Mouse (Mus musculus) brain, embryonic 14.5 days (tissue): ENCODE data around the gene Dnase1l3. TPM values are rescaled to one million over a fixed set of nuclear protein-coding genes. Genes with fewer than 3 reads are reported as not detected.

Experiments used
- DNase-seq: peaks from one replicate; pipeline ENCODE4 v3.0.0-alpha.2; 2011; ENCODE audit warnings: low read depth
- CTCF ChIP-seq: fragments of 200-500 bp; IDR thresholded peaks from 2 replicates; pipeline ENCODE4 v1.5.1; 2012; ENCODE audit warnings: inconsistent platforms, mild to moderate bottlenecking, moderate library complexity, borderline replicate concordance; ENCODE audit not compliant: insufficient read depth, insufficient read length; ENCODE audit errors: extremely low read depth
- POLR2A ChIP-seq: fragments of 200-500 bp; IDR thresholded peaks from 2 replicates; pipeline ENCODE4 v1.6.1; 2012; ENCODE audit warnings: mild to moderate bottlenecking, inconsistent platforms, borderline replicate concordance; ENCODE audit not compliant: poor library complexity, insufficient read depth, insufficient read length, severe bottlenecking; ENCODE audit errors: extremely low read depth
- polyA plus RNA-seq: library from polyadenylated mRNA; depleted of rRNA; stranded (reverse); fragments of >200 nt; gene quantifications from 2 replicates; pipeline ENCODE4 v1.2.3, GENCODE M21; 2012

The Dnase1l3 gene
- polyA plus RNA-seq, 1 experiment, result 0.07 TPM

- TF ChIP-seq CTCF (no peak), POLR2A (no peak)
- no peak for DNase-seq
These were observed 3.1 kb downstream of the Dnase1l3 start for GRCm38 (mm10) chr14:7991108-7991776.

DNA sequence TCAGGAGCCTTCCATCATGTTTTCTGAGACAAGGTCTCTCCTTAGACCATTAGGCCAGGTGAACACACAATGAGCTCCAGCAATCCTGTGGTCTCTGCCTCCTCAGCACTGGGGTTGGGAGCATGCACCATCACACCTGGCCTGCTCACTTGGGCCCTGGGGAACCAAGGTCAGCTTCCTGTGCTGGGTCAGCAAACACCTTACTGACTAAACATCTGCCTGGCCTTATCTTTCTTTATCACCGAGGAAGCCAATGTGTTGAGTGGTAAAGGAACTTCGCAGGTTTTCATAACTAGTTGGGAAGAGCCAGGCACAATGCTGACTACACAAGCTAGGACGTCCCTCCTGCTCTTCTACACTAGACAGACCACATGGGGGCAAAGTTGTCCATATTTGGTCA is 4.4 kb downstream of the Dnase1l3 start:
- no peak for DNase-seq
- TF ChIP-seq CTCF (no peak), POLR2A (no peak)

DNA sequence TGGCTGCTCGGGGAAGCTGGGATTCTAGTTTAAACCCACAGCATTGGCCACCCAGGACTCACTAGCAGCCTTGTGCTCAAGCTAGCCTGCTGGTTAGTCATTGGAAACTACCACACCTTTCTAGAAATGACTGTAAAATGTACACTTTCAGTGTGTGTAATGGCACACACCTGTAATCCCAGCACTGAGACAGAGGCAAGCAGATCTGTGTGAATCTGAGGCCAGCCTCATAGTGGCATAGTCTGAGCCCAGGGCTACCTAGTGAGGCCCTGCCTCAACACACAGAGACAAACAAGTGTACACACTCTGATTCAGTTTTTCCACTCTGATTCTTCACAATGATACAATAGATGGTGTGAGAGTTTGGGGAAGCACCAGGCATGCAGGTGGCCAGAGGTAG is 5.0 kb downstream of the Dnase1l3 start:
- DNase-seq, result no peak
- TF ChIP-seq POLR2A (no peak), CTCF (no peak)

DNA sequence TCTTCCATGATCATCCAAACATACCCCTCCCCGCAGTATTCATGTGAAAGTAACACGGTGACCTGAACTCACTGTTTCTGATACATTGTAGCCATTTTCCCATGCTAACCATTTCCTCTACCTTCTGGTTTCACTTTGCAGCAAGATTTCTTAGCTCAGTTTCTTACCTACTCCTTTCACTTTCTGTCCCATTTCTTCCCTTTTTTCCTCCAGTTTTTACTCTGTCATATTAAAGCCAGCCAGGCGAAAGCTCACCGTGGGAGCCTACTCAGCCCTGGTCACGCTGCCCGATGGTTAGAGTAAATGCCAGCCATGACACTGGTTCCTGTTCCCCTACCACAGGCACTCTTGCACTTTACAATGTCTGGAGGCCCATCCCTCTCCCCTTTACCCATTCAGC is 7.5 kb downstream of the Dnase1l3 start:
- no peak for DNase-seq
- TF ChIP-seq POLR2A, result no peak
- TF ChIP-seq CTCF, result no peak

DNA sequence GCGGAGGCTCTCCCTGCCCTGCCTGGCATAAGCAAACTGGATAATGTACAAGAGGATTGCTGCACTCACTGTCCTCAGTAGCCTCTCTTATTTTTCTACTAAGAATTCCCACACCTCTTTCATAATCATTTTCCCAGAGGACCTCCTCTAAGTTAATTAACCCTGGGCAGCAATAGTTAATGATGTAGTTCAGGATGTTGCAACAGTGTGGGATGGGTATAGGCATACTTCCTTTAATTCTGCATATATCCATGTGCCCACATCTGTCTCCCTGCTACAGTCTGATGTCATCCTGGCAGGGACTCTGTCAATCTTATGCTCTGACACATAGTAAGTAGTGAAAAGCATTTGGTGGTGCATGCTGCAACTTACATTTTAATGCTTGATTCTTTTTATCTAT is 13.1 kb downstream of the Dnase1l3 start:
- DNase-seq, result no peak
- no peak for TF ChIP-seq CTCF
- no peak for TF ChIP-seq POLR2A

DNA sequence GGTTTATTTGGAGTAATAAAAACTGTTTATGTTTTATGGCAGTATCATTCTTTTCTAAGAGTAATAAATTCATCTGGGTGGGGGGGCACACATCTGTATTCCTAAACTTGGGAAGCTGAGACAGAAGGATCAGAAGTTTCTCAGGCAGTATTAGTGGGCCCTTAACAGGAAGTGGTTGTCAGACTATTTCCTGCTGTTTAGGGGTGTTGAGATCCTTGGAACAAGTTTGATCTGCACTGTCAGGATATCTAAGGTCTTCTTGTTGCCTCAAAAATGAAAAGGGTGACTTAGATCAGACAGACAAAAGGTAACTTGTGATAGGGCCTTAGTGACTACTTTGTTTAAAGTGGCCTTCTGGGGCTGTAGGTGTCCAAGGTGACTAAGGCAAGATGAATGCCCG is 16.2 kb downstream of the Dnase1l3 start:
- no peak for DNase-seq
- TF ChIP-seq POLR2A (no peak), CTCF (no peak)

DNA sequence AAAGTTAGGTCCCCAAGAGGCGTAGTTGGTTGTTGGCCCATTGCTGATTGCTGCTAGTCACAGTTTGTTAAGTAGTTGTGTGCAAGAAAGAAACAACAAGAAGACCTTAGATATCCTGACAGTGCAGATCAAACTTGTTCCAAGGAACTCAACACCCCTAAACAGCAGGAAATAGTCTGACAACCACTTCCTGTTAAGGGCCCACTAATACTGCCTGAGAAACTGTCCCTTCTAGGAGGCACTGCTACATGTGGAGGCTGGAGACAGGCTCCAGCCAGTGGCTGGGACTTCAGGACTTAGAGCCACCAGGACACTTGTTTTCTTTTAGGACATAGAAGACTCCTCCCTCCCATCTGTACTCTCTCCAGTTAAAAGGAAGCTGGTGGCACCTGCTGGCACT is 16.9 kb downstream of the Dnase1l3 start:
- no peak for DNase-seq

DNA sequence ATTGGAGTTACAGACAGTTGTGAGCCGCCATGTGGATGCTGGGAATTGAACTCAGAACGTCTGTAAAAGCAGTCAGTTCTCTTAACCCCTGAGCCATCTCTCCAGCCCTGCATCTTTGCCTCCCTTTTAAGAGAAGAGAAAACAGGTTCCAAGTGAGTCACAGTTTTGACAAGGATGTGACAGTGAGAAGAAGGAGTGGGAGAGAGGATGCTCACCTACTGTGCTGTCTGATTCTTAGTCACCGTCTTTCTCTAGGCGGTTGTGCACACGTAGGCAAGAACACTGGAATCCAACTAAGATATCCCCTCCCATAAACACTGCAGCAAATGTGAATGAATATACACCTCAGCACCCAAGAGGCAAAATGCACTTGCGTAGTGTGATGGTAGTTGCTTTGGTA is 19.2 kb downstream of the Dnase1l3 start:
- no peak for DNase-seq
- TF ChIP-seq POLR2A (no peak), CTCF (no peak)

More for the DNA sequence above, 16.9 kb downstream of the Dnase1l3 start:
- TF ChIP-seq CTCF (no peak), POLR2A (no peak)

- no peak for DNase-seq
- TF ChIP-seq CTCF (no peak), POLR2A (no peak)
These were observed 19.7 kb downstream of the Dnase1l3 start for GRCm38 (mm10) chr14:7974643-7975042.

DNA sequence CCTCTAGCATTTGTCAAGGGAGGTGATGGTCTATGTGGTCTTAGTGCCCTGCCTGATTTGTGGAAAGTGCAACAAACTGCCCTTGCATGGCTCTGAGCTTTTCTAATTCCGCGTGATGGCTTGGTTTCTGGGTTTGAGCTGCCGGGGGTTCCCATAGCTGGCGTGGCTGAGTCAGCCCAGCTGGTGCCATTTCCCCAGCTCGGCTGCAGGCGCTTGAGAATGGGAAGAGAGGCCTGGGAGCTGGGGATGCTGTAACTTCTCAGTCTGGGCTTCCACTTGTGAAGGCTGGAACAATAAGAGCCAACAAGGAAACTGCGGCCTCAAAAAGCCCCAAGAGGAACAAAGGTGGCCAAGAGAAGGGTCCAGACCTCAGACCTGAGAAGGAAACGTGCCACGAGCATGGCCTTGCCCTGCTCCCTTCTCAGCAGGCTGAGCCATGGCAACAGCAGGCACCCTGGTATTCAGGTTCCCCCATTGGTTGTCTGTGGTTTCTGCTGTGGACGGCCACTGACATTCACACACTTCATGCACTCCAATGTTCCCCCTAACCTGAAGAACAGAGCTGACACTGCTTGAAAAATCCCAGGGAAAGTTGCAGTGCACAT is 22.4 kb downstream of the Dnase1l3 start:
- DNase-seq, result no peak

DNA sequence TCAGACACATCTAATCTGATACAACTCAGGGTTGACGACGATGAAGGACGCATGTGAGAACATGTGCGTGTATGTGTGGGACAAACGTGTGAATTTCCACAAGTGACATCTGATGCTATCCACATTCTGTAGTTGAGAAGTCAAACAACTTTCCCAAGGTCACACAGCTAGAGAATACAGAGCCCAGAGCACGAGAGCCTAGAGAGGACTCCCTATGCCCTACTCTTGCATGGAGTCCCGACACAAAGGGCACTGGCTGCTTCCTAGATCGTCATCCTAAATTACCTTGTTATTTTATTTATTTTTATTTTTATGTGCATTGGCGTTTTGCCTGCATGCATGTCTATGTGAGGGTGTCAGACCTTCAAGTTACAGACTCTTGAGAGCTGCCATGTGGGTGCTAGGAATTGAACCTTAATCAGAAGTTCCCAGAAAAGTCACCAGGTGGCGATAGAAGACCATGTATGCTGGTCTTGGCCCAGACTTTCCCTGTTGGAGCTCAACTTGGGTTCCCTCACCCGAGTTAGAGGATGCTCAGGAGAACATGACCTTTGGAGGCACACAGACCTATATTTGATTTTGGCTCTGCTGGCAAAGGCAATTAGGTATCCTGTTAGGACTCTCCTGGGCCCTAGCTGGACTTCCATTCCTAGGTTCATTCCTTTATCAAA is 30.0 kb downstream of the Dnase1l3 start:
- peak; percentile 78; the same call in 1 of the 2 replicates for TF ChIP-seq CTCF
- TF ChIP-seq POLR2A, result no peak
- DNase-seq, result peak; percentile 83

More for the DNA sequence above, 22.4 kb downstream of the Dnase1l3 start:
- TF ChIP-seq CTCF (no peak), POLR2A (no peak)
